Mouse (Mus musculus) stomach, embryonic 14.5 days (tissue): ENCODE data around the gene Pdzd4. TPM values are rescaled to one million over a fixed set of nuclear protein-coding genes. Genes with fewer than 3 reads are reported as not detected.

Source experiments
- ATAC-seq: fragments of 200-750 bp; cut with Nextera tagmentation; 2 replicates; pipeline ENCODE4 v1.8.0; 2017; ENCODE audit warnings: low read depth, moderate TSS enrichment; ENCODE audit not compliant: insufficient number of reproducible peaks, insufficient read depth, low FRiP score
- H3K27ac ChIP-seq: fragments of 300-500 bp; sonication (generic); 2 replicates; pipeline ENCODE4 v1.5.1; 2014; ENCODE audit warnings: mild to moderate bottlenecking, low read length, moderate library complexity, mixed read lengths
- H3K27me3 ChIP-seq: fragments of 300-500 bp; sonication (generic); 2 replicates; pipeline ENCODE4 v1.6.1; 2014; ENCODE audit warnings: low read length, control low read depth, mixed read lengths; ENCODE audit not compliant: control insufficient read depth, insufficient read depth
- H3K36me3 ChIP-seq: fragments of 300-500 bp; sonication (generic); 2 replicates; pipeline ENCODE4 v1.6.1; 2014; ENCODE audit warnings: mild to moderate bottlenecking, control low read depth, low read length, moderate library complexity, mixed read lengths; ENCODE audit not compliant: control insufficient read depth, insufficient read depth
- H3K4me1 ChIP-seq: fragments of 300-500 bp; sonication (generic); 2 replicates; pipeline ENCODE4 v1.6.1; 2014; ENCODE audit warnings: low read length, control low read depth, mixed read lengths; ENCODE audit not compliant: control insufficient read depth, insufficient read depth
- H3K4me2 ChIP-seq: fragments of 300-500 bp; sonication (generic); replicated peaks from 2 replicates; pipeline ENCODE4 v1.6.1; 2014; ENCODE audit warnings: low read depth, low read length, control low read depth
- H3K4me3 ChIP-seq: fragments of 300-500 bp; sonication (generic); 2 replicates; pipeline ENCODE4 v1.5.1; 2014; ENCODE audit warnings: low read depth, low read length, control low read depth
- H3K9ac ChIP-seq: fragments of 300-500 bp; sonication (generic); replicated peaks from 2 replicates; pipeline ENCODE4 v1.6.1; 2014; ENCODE audit warnings: low read depth, mild to moderate bottlenecking, control low read depth, low read length, moderate library complexity, mixed read lengths
- H3K9me3 ChIP-seq: fragments of 300-500 bp; sonication (generic); 2 replicates; pipeline ENCODE4 v1.6.1; 2016; ENCODE audit warnings: low read depth, low read length, control low read depth; ENCODE audit not compliant: control insufficient read depth
- WGBS: fragments of 180-500 bp; shearing (Covaris S2); extraction: QIAGEN DNeasy Blood & Tissue Kit; methylation state at CpG from one replicate; pipeline ENCODE4 v1.1.7; 2014; 5-methylcytosine and 5-hydroxymethylcytosine counted together
- polyA plus RNA-seq: library from polyadenylated mRNA; unstranded; fragments of >200 nt; fragmentation: Nextera tagmentation; extraction: Ambion mirVana; gene quantifications from 2 replicates; pipeline ENCODE4 v1.2.1, GENCODE M21; 2014

The Pdzd4 gene
- polyA plus RNA-seq, 1 experiment from 2014 or later = 1.6 TPM

- Histone ChIP-seq H3K27me3 (no peaks in the 10 kb centered on the region), H3K27ac (no peak overlapping the region), H3K4me2 (no peak overlapping the region), H3K9ac (no peak overlapping the region), H3K4me3 (no peak overlapping the region), H3K9me3 (no peaks in the 10 kb centered on the region), H3K36me3 (no peaks in the 10 kb centered on the region), H3K4me1 (no peaks in the 10 kb centered on the region)
- ATAC-seq = no peak
- 88% methylated on average over 2 of the region's 2 CpGs for WGBS
These were observed 27.3 kb downstream of the Pdzd4 start for GRCm38 (mm10) chrX:73797511-73797910.

- 9% methylated on average over 1 of the region's 1 CpGs for WGBS
- Histone ChIP-seq H3K4me1 (no peaks in the 10 kb centered on the region), H3K9me3 (no peaks in the 10 kb centered on the region), H3K4me3 (no peak overlapping the region), H3K4me2 (no peak overlapping the region), H3K36me3 (no peaks in the 10 kb centered on the region; the same call in 1 of the 2 replicates), H3K27me3 (no peaks in the 10 kb centered on the region), H3K27ac (no peak overlapping the region), H3K9ac (no peak overlapping the region)
- no peak for ATAC-seq
These were observed 31.3 kb downstream of the Pdzd4 start for GRCm38 (mm10) chrX:73793505-73793904.

- Histone ChIP-seq H3K4me1 (no peaks in the 10 kb centered on the region), H3K9me3 (no peaks in the 10 kb centered on the region), H3K27ac (no peak overlapping the region), H3K27me3 (no peaks in the 10 kb centered on the region), H3K4me2 (no peak overlapping the region), H3K9ac (no peak overlapping the region), H3K4me3 (no peak overlapping the region), H3K36me3 (no peaks in the 10 kb centered on the region; the same call in 1 of the 2 replicates)
- no peak for ATAC-seq
These were observed 31.7 kb downstream of the Pdzd4 start for GRCm38 (mm10) chrX:73793039-73793438.

GRCm38 (mm10) chrX:73788501-73788900 is 36.3 kb downstream of the Pdzd4 start:
- H3K36me3 ChIP-seq = no peaks in the 10 kb centered on the region; the same call in 1 of the 2 replicates
- H3K4me3 ChIP-seq = 0 out of 2 replicates have a peak overlapping the region, but pooled peaks have one; percentile 54
- peak overlapping the region; percentile 49 for H3K4me2 ChIP-seq
- no peak overlapping the region for H3K9ac ChIP-seq
- WGBS = 92% methylated on average over 1 of the region's 1 CpGs
- peaks cover 3% of the 10 kb centered on the region; the same call in 1 of the 2 replicates for H3K4me1 ChIP-seq
- no peak for ATAC-seq
- H3K9me3 ChIP-seq = no peaks in the 10 kb centered on the region
- H3K27me3 ChIP-seq = no peaks in the 10 kb centered on the region
- no peak overlapping the region for H3K27ac ChIP-seq

- H3K27me3 ChIP-seq = no peaks in the 10 kb centered on the region
- H3K27ac ChIP-seq = peak overlapping the region; percentile 75; the same call in 1 of the 2 replicates
- H3K36me3 ChIP-seq = no peaks in the 10 kb centered on the region; the same call in 1 of the 2 replicates
- peak overlapping the region; percentile 49 for H3K4me2 ChIP-seq
- peaks cover 3% of the 10 kb centered on the region; the same call in 1 of the 2 replicates for H3K4me1 ChIP-seq
- no peaks in the 10 kb centered on the region for H3K9me3 ChIP-seq
- H3K4me3 ChIP-seq = peak overlapping the region; percentile 54
- ATAC-seq = no peak
- 20% methylated on average over 21 of the region's 22 CpGs for WGBS
- peak overlapping the region; percentile 65 for H3K9ac ChIP-seq
These were observed 37.6 kb downstream of the Pdzd4 start for GRCm38 (mm10) chrX:73787225-73787558.

GRCm38 (mm10) chrX:73786364-73787224 is 38.2 kb downstream of the Pdzd4 start, which contains the start of the genes Idh3g and Ssr4:
TSS of gene Idh3g (minus strand) at chrX:73786897.
TSS of gene Ssr4 (plus strand) at chrX:73787028.
- no peaks in the 10 kb centered on the region for H3K27me3 ChIP-seq
- H3K4me1 ChIP-seq = peaks cover 3% of the 10 kb centered on the region; the same call in 1 of the 2 replicates
- H3K36me3 ChIP-seq = no peaks in the 10 kb centered on the region; the same call in 1 of the 2 replicates
- peak within 1 kb of the TSS; percentile 81; the same call in 1 of the 2 replicates for H3K27ac ChIP-seq
- no peaks in the 10 kb centered on the region for H3K9me3 ChIP-seq
- 15% methylated on average over 46 of the region's 52 CpGs for WGBS
- H3K4me2 ChIP-seq = peak within 1 kb of the TSS; percentile 49
- peak; percentile 95 for ATAC-seq
- H3K4me3 ChIP-seq = peak within 1 kb of the TSS; percentile 54
- H3K9ac ChIP-seq = peak within 1 kb of the TSS; percentile 65

- ATAC-seq = no peak
- Histone ChIP-seq H3K4me3 (peak overlapping the region; percentile 54), H3K9ac (peak overlapping the region; percentile 45), H3K4me2 (peak overlapping the region; percentile 49), H3K9me3 (no peaks in the 10 kb centered on the region), H3K4me1 (peaks cover 3% of the 10 kb centered on the region; the same call in 1 of the 2 replicates), H3K27me3 (no peaks in the 10 kb centered on the region), H3K27ac (peak overlapping the region; percentile 81; the same call in 1 of the 2 replicates), H3K36me3 (peaks cover 2% of the 10 kb centered on the region)
These were observed 39.1 kb downstream of the Pdzd4 start for GRCm38 (mm10) chrX:73785666-73786065.

DNA sequence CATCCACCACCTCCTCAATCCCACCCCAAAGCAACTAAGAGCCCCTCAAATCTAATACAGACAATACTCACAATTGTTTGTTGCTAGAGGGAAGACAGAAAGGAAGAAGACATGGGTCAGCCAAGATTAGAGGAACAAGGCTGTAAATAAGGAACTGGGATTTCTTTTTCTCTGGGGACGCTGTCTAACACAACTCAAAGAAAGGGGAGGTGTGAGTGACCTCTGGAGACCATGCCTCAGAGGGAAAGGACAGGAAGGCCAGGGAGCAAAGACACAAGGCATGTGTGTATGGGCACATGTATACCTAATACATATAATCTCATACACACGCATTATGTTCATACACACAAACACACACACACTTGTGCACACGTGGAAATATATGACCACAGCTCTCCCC is 42.5 kb downstream of the Pdzd4 start:
- Histone ChIP-seq H3K9ac (no peak overlapping the region), H3K27me3 (no peaks in the 10 kb centered on the region), H3K4me2 (no peak overlapping the region), H3K36me3 (peaks cover 14% of the 10 kb centered on the region), H3K9me3 (no peaks in the 10 kb centered on the region), H3K27ac (no peak overlapping the region), H3K4me3 (no peak overlapping the region), H3K4me1 (peaks cover 3% of the 10 kb centered on the region; the same call in 1 of the 2 replicates)
- ATAC-seq = no peak
- 81% methylated on average over 3 of the region's 3 CpGs for WGBS
